Mouse (Mus musculus) brain, embryonic 14.5 days (tissue): Measurements from ENCODE around the gene Iqsec1.

Experiments
- CTCF ChIP-seq: fragments of 200-500 bp; IDR thresholded peaks from 2 replicates; pipeline ENCODE4 v1.5.1; 2012; ENCODE audit warnings: inconsistent platforms, mild to moderate bottlenecking, moderate library complexity, borderline replicate concordance; ENCODE audit not compliant: insufficient read depth, insufficient read length; ENCODE audit errors: extremely low read depth
- POLR2A ChIP-seq: fragments of 200-500 bp; IDR thresholded peaks from 2 replicates; pipeline ENCODE4 v1.6.1; 2012; ENCODE audit warnings: mild to moderate bottlenecking, inconsistent platforms, borderline replicate concordance; ENCODE audit not compliant: poor library complexity, insufficient read depth, insufficient read length, severe bottlenecking; ENCODE audit errors: extremely low read depth

DNA sequence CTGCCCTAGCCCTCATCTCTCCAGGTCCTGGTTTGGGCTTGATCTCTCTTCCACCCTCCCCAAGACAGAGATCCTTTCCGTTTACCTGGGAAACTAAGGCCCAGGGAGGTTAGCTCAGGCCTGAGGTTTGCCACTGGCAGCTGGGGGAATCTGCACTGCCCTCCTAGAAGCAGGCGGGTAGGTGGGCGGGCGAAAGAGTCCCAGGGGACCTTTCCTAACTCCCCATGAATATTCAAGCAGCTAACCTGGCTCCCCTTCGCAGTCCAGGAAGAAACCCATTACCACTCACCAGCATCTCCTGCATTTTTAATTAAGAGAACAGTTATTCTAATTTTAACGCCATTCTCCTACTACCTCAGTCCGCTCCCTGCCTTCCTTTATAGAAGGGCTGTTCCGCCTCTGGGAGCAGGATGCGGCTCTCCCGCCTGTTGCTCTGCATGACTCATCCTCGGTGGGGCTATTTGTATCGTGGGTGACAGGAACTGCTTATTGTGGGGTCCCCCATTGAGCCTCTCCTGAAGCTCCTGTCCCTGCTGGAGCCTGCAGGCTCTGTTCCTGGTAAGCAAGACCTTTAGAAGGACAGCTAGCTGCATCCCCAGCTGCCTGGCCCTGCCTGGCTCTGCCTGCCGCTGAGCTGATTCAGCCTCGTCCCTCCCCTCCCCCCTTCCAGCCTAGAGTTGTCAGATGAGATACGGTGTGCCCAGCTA, 12.5 kb upstream of the Iqsec1 start:
- TF ChIP-seq POLR2A (no peak), CTCF (no peak)
